Mouse (Mus musculus) midbrain, postnatal 0 days (tissue): Measurements from ENCODE around the gene Sowahd. TPM values are rescaled to one million over a fixed set of nuclear protein-coding genes. Genes with fewer than 3 reads are reported as not detected.
A peak's percentile ranks its signal among the peaks of the same experiment; 100 is the strongest.

Experiments used
- ATAC-seq: fragments of 200-750 bp; cut with Nextera tagmentation; 2 replicates; pipeline ENCODE4 v1.8.0; 2017; ENCODE audit warnings: moderate number of reproducible peaks, mild to moderate bottlenecking, moderate TSS enrichment, moderate library complexity; ENCODE audit not compliant: low FRiP score
- DNase-seq: peaks from one replicate; pipeline ENCODE4 v3.0.0-alpha.2; 2015; ENCODE audit warnings: low spot score
- H3K27ac ChIP-seq: fragments of 300-500 bp; sonication (generic); 2 replicates; pipeline ENCODE4 v1.5.1; 2014; ENCODE audit warnings: low read depth, mild to moderate bottlenecking, low read length, mixed read lengths
- H3K27me3 ChIP-seq: fragments of 300-500 bp; sonication (generic); 2 replicates; pipeline ENCODE4 v1.6.1; 2014; ENCODE audit warnings: low read length, control low read depth, mixed read lengths; ENCODE audit not compliant: insufficient read depth
- H3K36me3 ChIP-seq: fragments of 300-500 bp; sonication (generic); 2 replicates; pipeline ENCODE4 v1.6.1; 2014; ENCODE audit warnings: low read length, control low read depth, mixed read lengths; ENCODE audit not compliant: insufficient read depth
- H3K4me1 ChIP-seq: fragments of 300-500 bp; sonication (generic); 2 replicates; pipeline ENCODE4 v1.6.1; 2014; ENCODE audit warnings: mild to moderate bottlenecking, control low read depth, antibody characterized with exemption, low read length, mixed read lengths; ENCODE audit not compliant: insufficient read depth
- H3K4me2 ChIP-seq: fragments of 300-500 bp; sonication (generic); 2 replicates; pipeline ENCODE4 v1.6.1; 2014; ENCODE audit warnings: low read depth, mild to moderate bottlenecking, low read length, mixed read lengths; ENCODE audit not compliant: poor library complexity, severe bottlenecking
- H3K4me3 ChIP-seq: fragments of 300-500 bp; sonication (generic); 2 replicates; pipeline ENCODE4 v1.5.1; 2014; ENCODE audit warnings: low read depth, mild to moderate bottlenecking, low read length, moderate library complexity
- H3K9ac ChIP-seq: fragments of 300-500 bp; sonication (generic); replicated peaks from 2 replicates; pipeline ENCODE4 v1.6.1; 2014; ENCODE audit warnings: mild to moderate bottlenecking, low read length, moderate library complexity, mixed read lengths; ENCODE audit not compliant: poor library complexity, severe bottlenecking
- H3K9me3 ChIP-seq: fragments of 300-500 bp; sonication (generic); 2 replicates; pipeline ENCODE4 v1.6.1; 2016; ENCODE audit warnings: low read length, control low read depth
- CTCF ChIP-seq: IDR thresholded peaks from 2 replicates; pipeline ENCODE4 v1.5.1; 2016; ENCODE audit warnings: antibody characterized with exemption, mild to moderate bottlenecking
- WGBS: fragments of 180-500 bp; shearing (Covaris S2); extraction: QIAGEN DNeasy Blood & Tissue Kit; methylation state at CpG from one replicate; pipeline ENCODE4 v1.1.7; 2014; 5-methylcytosine and 5-hydroxymethylcytosine counted together
- polyA plus RNA-seq: library from polyadenylated mRNA; unstranded; fragments of >200 nt; fragmentation: Nextera tagmentation; extraction: Ambion mirVana; gene quantifications from 2 replicates; pipeline ENCODE4 v1.2.1, GENCODE M21; 2015
- total RNA-seq: library from RNA; depleted of rRNA; stranded (reverse); fragments of >200 nt; gene quantifications from 2 replicates; pipeline ENCODE4 v1.2.3, GENCODE M21; 2014; rRNA removed

Sowahd gene
- total and polyA plus RNA-seq, 2 experiments from 2014 or later, result 0.16 TPM; not detected in 1

GRCm38 (mm10) chrX:37085665-37086064 lies 37.0 kb downstream of the Sowahd start:
- no peaks in the 10 kb centered on the region for H3K36me3 ChIP-seq
- no peaks in the 10 kb centered on the region for H3K27me3 ChIP-seq
- ATAC-seq (peak; percentile 47), DNase-seq (no peak)
- 13% methylated on average over 9 of the region's 9 CpGs for WGBS
- H3K4me2 ChIP-seq, result peak overlapping the region; percentile 54
- TF ChIP-seq CTCF, result no peak
- H3K4me3 ChIP-seq, result peak overlapping the region; percentile 49
- H3K4me1 ChIP-seq, result no peaks in the 10 kb centered on the region
- H3K9me3 ChIP-seq, result no peaks in the 10 kb centered on the region
- H3K27ac ChIP-seq, result peak overlapping the region; percentile 78
- 0 out of 2 replicates have a peak overlapping the region, but pooled peaks have one; percentile 24 for H3K9ac ChIP-seq

GRCm38 (mm10) chrX:37088778-37089177 lies 40.1 kb downstream of the Sowahd start:
- DNase-seq (no peak), ATAC-seq (no peak)
- H3K9ac ChIP-seq, result no peak overlapping the region
- no peaks in the 10 kb centered on the region for H3K9me3 ChIP-seq
- H3K4me2 ChIP-seq, result no peak overlapping the region
- H3K4me1 ChIP-seq, result no peaks in the 10 kb centered on the region
- no peaks in the 10 kb centered on the region for H3K27me3 ChIP-seq
- TF ChIP-seq CTCF, result no peak
- H3K4me3 ChIP-seq, result no peak overlapping the region
- 88% methylated on average over 1 of the region's 1 CpGs for WGBS
- H3K36me3 ChIP-seq, result no peaks in the 10 kb centered on the region; the same call in 1 of the 2 replicates
- H3K27ac ChIP-seq, result no peak overlapping the region

- H3K4me3 ChIP-seq, result no peak overlapping the region
- no peak for ATAC-seq
- no peak overlapping the region for H3K9ac ChIP-seq
- no peaks in the 10 kb centered on the region; the same call in 1 of the 2 replicates for H3K36me3 ChIP-seq
- no peak for DNase-seq
- H3K27me3 ChIP-seq, result no peaks in the 10 kb centered on the region
- no peak overlapping the region for H3K27ac ChIP-seq
- H3K4me1 ChIP-seq, result no peaks in the 10 kb centered on the region
- H3K4me2 ChIP-seq, result no peak overlapping the region
- WGBS, result 98% methylated on average over 3 of the region's 3 CpGs
- no peak for TF ChIP-seq CTCF
- no peaks in the 10 kb centered on the region for H3K9me3 ChIP-seq
These were observed 42.8 kb downstream of the Sowahd start for GRCm38 (mm10) chrX:37091457-37091856.

GRCm38 (mm10) chrX:37095106-37095768 lies 46.6 kb downstream of the Sowahd start:
- no peaks in the 10 kb centered on the region; the same call in 1 of the 2 replicates for H3K36me3 ChIP-seq
- no peak overlapping the region for H3K27ac ChIP-seq
- no peaks in the 10 kb centered on the region for H3K4me1 ChIP-seq
- no peak overlapping the region for H3K4me2 ChIP-seq
- no peaks in the 10 kb centered on the region for H3K9me3 ChIP-seq
- DNase-seq (no peak), ATAC-seq (no peak)
- H3K9ac ChIP-seq, result no peak overlapping the region
- no peak overlapping the region for H3K4me3 ChIP-seq
- H3K27me3 ChIP-seq, result no peaks in the 10 kb centered on the region
- TF ChIP-seq CTCF, result no peak
- WGBS, result 94% methylated on average over 11 of the region's 11 CpGs

GRCm38 (mm10) chrX:37098681-37099080 lies 50.0 kb downstream of the Sowahd start:
- Histone ChIP-seq H3K9me3 (no peaks in the 10 kb centered on the region), H3K4me3 (no peak overlapping the region), H3K27ac (no peak overlapping the region), H3K4me2 (no peak overlapping the region), H3K27me3 (no peaks in the 10 kb centered on the region), H3K4me1 (no peaks in the 10 kb centered on the region), H3K36me3 (no peaks in the 10 kb centered on the region), H3K9ac (no peak overlapping the region)
- ATAC-seq (no peak), DNase-seq (no peak)
- WGBS, result 89% methylated on average over 3 of the region's 3 CpGs
- TF ChIP-seq CTCF, result no peak

Other genes starting within 250 kb of the Sowahd start
- gene Ube2a, start 174.9 kb upstream of the Sowahd start, total RNA-seq, result 39.4 and 40.4 TPM in 2 replicates
- 110 and 123 TPM in 2 replicates for gene Ube2a, start 174.9 kb upstream of the Sowahd start, polyA plus RNA-seq
- gene C330007P06Rik, start 174.7 kb upstream of the Sowahd start, total RNA-seq, result 22.0 and 28.6 TPM in 2 replicates
- 16.9 and 18.8 TPM in 2 replicates for gene C330007P06Rik, start 174.7 kb upstream of the Sowahd start, polyA plus RNA-seq
- 23.7 and 24.0 TPM in 2 replicates for gene Nkrf, start 145.9 kb upstream of the Sowahd start, total RNA-seq
- gene Nkrf, start 145.9 kb upstream of the Sowahd start, polyA plus RNA-seq, result 15.4 and 15.5 TPM in 2 replicates
- gene Sept6, start 57.1 kb upstream of the Sowahd start, total RNA-seq, result 81.4 and 137 TPM in 2 replicates
- 65.1 and 66.2 TPM in 2 replicates for gene Sept6, start 57.1 kb upstream of the Sowahd start, polyA plus RNA-seq
- 128 TPM in 2 replicates for gene Rpl39, start 36.6 kb downstream of the Sowahd start, total RNA-seq
- gene Rpl39, start 36.6 kb downstream of the Sowahd start, polyA plus RNA-seq, result 305 and 335 TPM in 2 replicates
- 11.0 and 15.1 TPM in 2 replicates for gene Upf3b, start 61.5 kb downstream of the Sowahd start, total RNA-seq
- 21.6 and 27.2 TPM in 2 replicates for gene Upf3b, start 61.5 kb downstream of the Sowahd start, polyA plus RNA-seq
- 28.2 and 31.8 TPM in 2 replicates for gene Nkap, start 78.0 kb downstream of the Sowahd start, total RNA-seq
- 24.4 and 31.8 TPM in 2 replicates for gene Nkap, start 78.0 kb downstream of the Sowahd start, polyA plus RNA-seq
- 0.27 TPM in 1 of 2 replicates, not detected in the other for gene Akap14, start 120.0 kb downstream of the Sowahd start, total RNA-seq
- 0.54 and 0.56 TPM in 2 replicates for gene Akap14, start 120.0 kb downstream of the Sowahd start, polyA plus RNA-seq
- 157 and 172 TPM in 2 replicates for gene Ndufa1, start 142.3 kb downstream of the Sowahd start, total RNA-seq
- 756 and 819 TPM in 2 replicates for gene Ndufa1, start 142.3 kb downstream of the Sowahd start, polyA plus RNA-seq
- gene Rnf113a1, start 142.4 kb downstream of the Sowahd start, total RNA-seq, result 9.3 and 9.7 TPM in 2 replicates
- gene Rnf113a1, start 142.4 kb downstream of the Sowahd start, polyA plus RNA-seq, result 26.8 and 30.2 TPM in 2 replicates
- not detected in 2 replicates for gene Gm9, start 162.2 kb downstream of the Sowahd start, total RNA-seq
- not detected in 2 replicates for gene Gm9, start 162.2 kb downstream of the Sowahd start, polyA plus RNA-seq
- gene Rhox1, start 173.4 kb downstream of the Sowahd start, total RNA-seq, result not detected in 2 replicates
- gene Rhox1, start 173.4 kb downstream of the Sowahd start, polyA plus RNA-seq, result not detected in 2 replicates
- not detected in 2 replicates for gene Rhox2a, start 196.1 kb downstream of the Sowahd start, total RNA-seq
- gene Rhox2a, start 196.1 kb downstream of the Sowahd start, polyA plus RNA-seq, result 0.20 TPM in 1 of 2 replicates, not detected in the other
- gene Rhox3a, start 201.1 kb downstream of the Sowahd start, total RNA-seq, result not detected in 2 replicates
- not detected in 2 replicates for gene Rhox3a, start 201.1 kb downstream of the Sowahd start, polyA plus RNA-seq
- gene Rhox4a, start 216.5 kb downstream of the Sowahd start, total RNA-seq, result not detected in 2 replicates
- not detected in 2 replicates for gene Rhox4a, start 216.5 kb downstream of the Sowahd start, polyA plus RNA-seq